Mouse (Mus musculus): ENCODE results near the gene Gpr183.

DNA sequence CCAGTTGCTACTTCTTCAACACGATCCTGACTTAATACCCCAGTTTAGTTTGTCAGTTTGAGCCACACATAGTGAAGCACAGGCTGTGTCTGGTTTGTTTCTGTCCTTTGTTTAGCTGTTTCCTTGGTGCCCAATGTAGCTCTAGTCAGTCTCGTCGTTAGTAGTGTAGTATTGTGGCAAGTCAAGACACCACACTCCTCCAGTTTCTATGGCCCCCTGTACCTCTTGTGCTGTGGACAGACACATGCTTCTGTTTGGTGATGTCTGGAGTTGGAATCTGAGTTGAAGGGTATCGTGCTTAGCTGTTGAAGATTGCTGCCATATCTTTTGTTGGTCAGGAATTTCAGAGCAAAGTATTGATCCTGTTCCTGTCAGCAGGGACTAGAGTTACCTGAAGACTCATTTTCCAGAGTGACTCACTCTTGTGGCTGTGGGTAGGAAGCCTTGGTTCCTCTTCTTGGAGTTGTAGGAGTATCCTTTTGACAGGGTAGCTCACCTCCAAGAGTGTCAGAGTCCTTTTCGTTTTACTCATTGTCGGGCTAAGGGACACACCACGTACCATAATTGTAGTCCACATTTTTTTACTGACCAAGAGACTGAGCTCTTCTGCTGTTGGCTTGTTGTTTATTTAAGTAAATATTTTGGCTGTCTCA is 34.1 kb downstream of the Gpr183 start:
- TF ChIP-seq POLR2A (IDR thresholded peaks at IDR 0.05; ENCODE audit: borderline replicate concordance, extremely low read depth, insufficient read depth, insufficient read length, poor library complexity, severe bottlenecking): no peak
- no peak for TF ChIP-seq CTCF (IDR thresholded peaks at IDR 0.05; ENCODE audit: borderline replicate concordance, extremely low read depth, insufficient read depth, insufficient read length)

Measured in brain, embryonic 14.5 days (tissue).